Mouse (Mus musculus) gastrocnemius, adult 18-20 months (tissue): ENCODE measurements around the gene Vmn1r76. TPM values are rescaled to one million over a fixed set of nuclear protein-coding genes. Genes with fewer than 3 reads are reported as not detected.

Source experiments
- DNase-seq: peaks from one replicate; pipeline ENCODE4 v3.0.0; 2021; ENCODE audit warnings: low spot score
- long read RNA-seq, 2 experiments: library from polyadenylated mRNA; stranded (forward); transcript quantifications; one replicate each; pipeline ENCODE4 v2.0.0; 2021
- total RNA-seq, 2 experiments: library from RNA; stranded (reverse); gene quantifications; 2 replicates each; pipeline ENCODE4 v1.2.3; 2021

The Vmn1r76 gene
- not detected for total RNA-seq
- long read RNA-seq, experiment 1, result 0 reads
- long read RNA-seq, experiment 2, result 0 reads

DNA sequence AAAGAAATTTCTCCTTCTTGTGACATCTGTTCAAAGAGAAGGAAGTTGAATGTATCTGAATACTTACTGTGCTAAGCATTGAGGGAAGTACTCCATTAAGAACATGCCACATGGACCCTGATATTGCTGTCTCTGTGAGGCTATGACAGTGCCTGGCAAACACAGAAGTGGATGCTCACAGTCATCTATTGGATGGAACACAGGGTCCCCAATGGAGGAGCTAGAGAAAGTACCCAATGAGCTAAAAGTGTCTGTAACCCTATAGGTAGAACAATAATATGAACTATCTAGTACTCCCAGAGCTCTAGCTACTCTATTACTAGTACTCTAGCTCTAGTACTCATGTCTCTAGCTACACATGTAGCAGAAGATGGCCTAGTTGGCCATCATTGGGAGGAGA lies at the start of gene Vmn1r76:
Vmn1r76 (minus strand) TSS at position 101 of the 400 bp plus-strand sequence.
- DNase-seq, result no peak

DNA sequence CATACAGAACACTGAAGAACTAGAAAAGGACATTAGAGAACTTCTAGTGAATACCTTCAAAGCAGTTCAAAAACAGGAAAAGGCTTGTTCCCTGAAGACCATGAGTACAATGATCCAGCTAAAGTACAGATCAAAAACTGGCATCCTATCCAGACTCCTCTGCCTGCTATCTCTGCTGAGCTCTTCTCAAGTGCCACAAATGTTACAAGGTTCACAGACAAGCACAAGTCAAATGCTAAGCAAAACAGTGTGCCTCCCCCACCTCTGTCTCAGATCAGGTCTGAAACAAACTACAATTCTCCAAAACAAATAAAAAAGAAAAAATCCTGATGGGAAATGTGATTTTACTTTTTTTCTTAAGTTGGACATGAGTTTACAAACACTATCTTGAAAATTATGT lies 34.6 kb upstream of the Vmn1r76 start:
- DNase-seq, result no peak

DNA sequence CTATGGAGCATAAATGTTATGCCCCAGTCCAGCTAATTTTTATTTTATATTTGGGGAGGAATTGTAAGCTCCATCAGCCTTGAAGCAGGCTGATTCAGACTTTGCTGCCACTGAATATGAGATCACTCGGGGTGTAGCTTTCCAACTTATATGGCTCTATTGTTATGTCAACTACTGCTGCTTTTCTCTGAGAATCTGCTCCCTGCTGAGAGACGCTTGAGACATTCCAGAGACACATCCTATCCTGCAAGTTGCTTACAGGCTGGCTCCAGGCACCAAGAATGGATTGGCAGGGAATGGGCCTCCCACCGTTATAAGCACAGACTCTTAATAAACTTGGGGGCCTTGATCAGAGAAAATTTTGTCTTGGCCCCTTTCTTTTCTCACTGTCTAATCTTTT lies 10.0 kb upstream of the Vmn1r76 start:
- no peak for DNase-seq

DNA sequence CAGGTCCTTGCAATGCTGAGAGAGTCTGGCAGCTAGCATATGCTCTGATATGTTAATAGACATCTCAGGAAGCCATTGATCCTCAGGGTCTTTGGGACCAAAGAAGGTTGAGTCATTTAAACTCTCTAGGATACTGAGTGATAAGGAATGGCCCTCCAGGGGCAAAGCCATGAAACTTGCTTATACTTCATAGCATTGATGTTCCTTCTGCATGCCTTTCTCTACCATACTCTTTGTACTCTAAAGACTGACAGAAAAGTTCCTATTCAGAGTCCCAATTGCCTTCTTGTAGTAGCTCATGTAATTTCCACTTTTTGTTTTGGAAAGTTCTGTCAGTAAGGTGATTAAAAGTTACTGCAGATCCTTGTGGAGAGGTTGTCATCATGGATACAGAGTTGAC lies 63.7 kb downstream of the Vmn1r76 start, which contains the start of gene Vmn1r75:
Vmn1r75 (plus strand) TSS at position 301 of the 400 bp plus-strand sequence.
- DNase-seq, result no peak

Other genes with a start within 250 kb of the Vmn1r76 start
- not detected for gene Vmn1r73, start 207.9 kb downstream of the Vmn1r76 start, total RNA-seq
- gene Vmn1r74, start 104.2 kb downstream of the Vmn1r76 start, total RNA-seq, result not detected
- gene Vmn1r75, start 63.6 kb downstream of the Vmn1r76 start, total RNA-seq, result not detected
- gene Vmn1r77, start 98.5 kb upstream of the Vmn1r76 start, total RNA-seq, result not detected
- gene Vmn1r78, start 212.0 kb upstream of the Vmn1r76 start, total RNA-seq, result not detected
- gene Vmn1r79, start 233.1 kb upstream of the Vmn1r76 start, total RNA-seq, result not detected